Comparison of ENCODE assay signal across 8 mouse cellular contexts in genomic region chr11:77967114-77967513, GRCm38 (mm10). TPM values are rescaled to one million over a fixed set of nuclear protein-coding genes. Genes with fewer than 3 reads are reported as not detected.
DNase-seq lines count a peak whose midpoint lies in the region; TF ChIP-seq lines count a peak whose summit lies in the region.

No protein-coding gene starts in this region.

- no peak overlapping the region for H3K4me3 ChIP-seq in ES-E14 (ENCODE audit: insufficient read depth in 1 of 2, low read depth in 1 of 2, low read length in 2 of 2, poor library complexity in 1 of 2, severe bottlenecking in 1 of 2)
- H3K4me3 ChIP-seq in gastrocnemius, adult 2 months, result no peak overlapping the region

- H3K4me1 ChIP-seq in ES-E14 (ENCODE audit: control insufficient read depth in 2 of 2, insufficient read depth in 2 of 2, low read length in 2 of 2, poor library complexity in 1 of 2), result peaks cover 0 to 3% of the 10 kb centered on the region in 2 experiments; a peak in 1 of 4 replicates

- intact Hi-C loops in gastrocnemius, adult 2 months (cut with DNase I), result loop anchor here (1.0 to 5.0 kb wide), 3 partner anchors 95 to 205 kb away; partner anchors contain the start of gene Myo18a

- H3K27ac ChIP-seq in ES-E14 (ENCODE audit: insufficient read depth, low read depth, low read length, poor library complexity, severe bottlenecking), result no peak overlapping the region
- H3K27ac ChIP-seq in gastrocnemius, adult 2 months, result no peak overlapping the region

- in situ Hi-C loops in ES-E14 (cut with MboI; ENCODE audit: low sequenced_read_pairs in 2 of 2, unreplicated experiment in 2 of 2), result no loop called here

- H3K9ac ChIP-seq in ES-E14 (ENCODE audit: insufficient read depth, low read depth, low read length, poor library complexity, severe bottlenecking), result no peak overlapping the region

- no peaks in the 10 kb centered on the region for H3K36me3 ChIP-seq in ES-E14 (ENCODE audit: control insufficient read depth, insufficient read depth, low read length, poor library complexity, severe bottlenecking)

- peak; percentile 82 for TF ChIP-seq CTCF in gastrocnemius, adult 2 months (IDR thresholded peaks at IDR 0.05)

- peak; percentile 79 to 87 for DNase-seq in cerebellum, adult 18-20 months
- DNase-seq in cerebellum, adult 11-12 months, result no peak
- DNase-seq in ES-E14 (ENCODE audit: low read depth, low spot score), result peak; percentile 72
- DNase-seq in cerebellum, postnatal 14 days, result peak; percentile 92
- peak; percentile 64 for DNase-seq in gastrocnemius, adult 2 months
- peak; percentile 81 for DNase-seq in kidney, postnatal 4 days
- DNase-seq in lung, postnatal 36 days, result peak; percentile 84
- peak; percentile 32 for DNase-seq in spleen, adult 12 weeks (ENCODE audit: low spot score)

- H3K9me3 ChIP-seq in ES-E14 (ENCODE audit: control insufficient read depth, insufficient read depth, low read depth, low read length), result no peaks in the 10 kb centered on the region

TF ChIP-seq in ES-E14, 5 proteins besides CTCF, POLR2A, EP300 and RAD21:
- no peak for TF ChIP-seq ZNF384 (IDR thresholded peaks at IDR 0.05; ENCODE audit: low read depth, low read length)
- TF ChIP-seq HCFC1 (IDR thresholded peaks at IDR 0.05; ENCODE audit: borderline replicate concordance, insufficient read depth, low read length), result no peak
- TF ChIP-seq CHD2 (IDR thresholded peaks at IDR 0.05; ENCODE audit: low read depth, low read length), result no peak
- no peak for TF ChIP-seq MAFK (IDR thresholded peaks at IDR 0.05; ENCODE audit: insufficient read depth, low read depth, low read length)
- TF ChIP-seq ZC3H11A (IDR thresholded peaks at IDR 0.05; ENCODE audit: borderline replicate concordance, low read depth, low read length), result peak; percentile 96

RNA-seq across cellular contexts. Expression of gene Phf12, which starts 15.4 kb away (rescaled TPM):
- 38.4 and 42.0 TPM in 2 replicates for total RNA-seq in ES-E14 (2012; rRNA removed)
- total RNA-seq in gastrocnemius, adult 2 months (2021), result 10 to 100 TPM; 15.0 to 15.8 TPM

RNA-seq across cellular contexts. Expression of gene Sez6, which starts 36.5 kb away (rescaled TPM):
- 0.45 and 0.63 TPM in 2 replicates for total RNA-seq in ES-E14 (2012; rRNA removed)
- total RNA-seq in gastrocnemius, adult 2 months (2021), result under 1 TPM in 1 of 2 experiments, not detected in 1; 0.25 TPM
